Mouse (Mus musculus) left cerebral cortex, postnatal 36 days (tissue): ENCODE results near the gene Zfp61. TPM values are rescaled to one million over a fixed set of nuclear protein-coding genes. Genes with fewer than 3 reads are reported as not detected.

ENCODE experiments used
- DNase-seq, 2 experiments: peaks; one replicate each; pipeline ENCODE4 v3.0.0; 2021 to 2022; ENCODE audit warnings: low spot score in 2 of 2, mixed read lengths in 1 of 2
- intact Hi-C: fragments of 180-260 bp; cut with DNase I; formaldehyde crosslinking; loops from one replicate; pipeline ENCODE4 v1.15.1; 2025
- microRNA-seq: library from miRNA; unstranded; fragments of <30 nt; microRNA quantifications from one replicate; pipeline ENCODE4 v1.2.0, GENCODE M21; 2022
- total RNA-seq, 2 experiments: library from RNA; stranded (reverse); gene quantifications; 2 replicates each; pipeline ENCODE4 v1.2.3; 2021

Gene Zfp61
- total RNA-seq, 2 experiments from 2014 or later = 21.9 to 23.9 TPM

DNA sequence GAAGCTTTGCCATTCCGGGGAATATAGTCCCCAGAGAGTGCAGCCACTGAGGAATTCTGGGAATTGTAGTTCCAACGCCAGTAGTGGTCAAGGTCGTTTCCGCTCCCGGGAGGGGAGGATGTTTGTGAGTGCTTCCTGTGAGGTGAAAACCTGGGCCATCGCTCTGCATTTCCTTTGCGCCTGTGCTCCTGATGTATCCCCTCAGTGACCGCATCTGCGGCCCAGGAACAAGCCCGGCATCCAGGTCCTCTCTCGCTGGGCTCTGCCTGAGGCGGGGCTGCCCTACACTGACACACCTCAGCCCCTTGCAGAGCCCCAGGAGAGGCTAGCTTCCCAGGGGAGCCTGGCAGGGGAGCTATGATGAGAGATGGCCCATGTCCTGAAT lies 30.8 kb downstream of the Zfp61 start, which contains the start of gene Zfp93:
TSS of gene Zfp93 (plus strand) at position 133 of the 385 bp plus-strand sequence.
- intact Hi-C loops = no loop called here
- peak; percentile 79 to 80 for DNase-seq

DNA sequence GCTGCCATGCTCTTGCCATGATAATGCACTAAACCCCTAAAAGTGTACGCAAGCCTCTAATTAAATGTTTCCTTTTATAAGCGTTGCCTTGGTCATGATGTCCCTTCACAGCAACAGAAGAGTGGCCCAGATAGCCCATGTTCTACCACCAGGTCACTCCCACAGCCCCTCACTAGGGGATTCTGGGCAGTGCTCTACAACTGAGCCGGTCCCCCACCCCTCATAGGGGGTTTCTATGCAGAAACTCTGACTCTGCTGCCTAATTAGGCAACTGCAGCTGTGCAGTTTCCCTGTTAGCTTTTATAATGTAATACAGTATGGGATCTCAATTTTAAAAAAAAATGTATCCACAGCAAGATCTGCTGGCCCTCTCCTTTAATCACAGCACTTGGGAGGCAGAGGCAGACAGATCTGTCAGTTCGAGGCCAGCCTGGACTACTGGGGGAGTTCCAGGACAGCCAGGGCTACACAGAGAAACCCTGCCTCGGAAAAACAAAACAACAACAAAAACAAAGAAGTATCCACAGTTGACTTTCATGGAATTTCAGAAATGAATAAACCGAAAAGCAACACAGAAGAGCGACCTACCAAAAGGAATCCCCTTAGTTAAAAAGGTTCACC lies 31.3 kb downstream of the Zfp61 start:
- intact Hi-C loops = no loop called here

DNA sequence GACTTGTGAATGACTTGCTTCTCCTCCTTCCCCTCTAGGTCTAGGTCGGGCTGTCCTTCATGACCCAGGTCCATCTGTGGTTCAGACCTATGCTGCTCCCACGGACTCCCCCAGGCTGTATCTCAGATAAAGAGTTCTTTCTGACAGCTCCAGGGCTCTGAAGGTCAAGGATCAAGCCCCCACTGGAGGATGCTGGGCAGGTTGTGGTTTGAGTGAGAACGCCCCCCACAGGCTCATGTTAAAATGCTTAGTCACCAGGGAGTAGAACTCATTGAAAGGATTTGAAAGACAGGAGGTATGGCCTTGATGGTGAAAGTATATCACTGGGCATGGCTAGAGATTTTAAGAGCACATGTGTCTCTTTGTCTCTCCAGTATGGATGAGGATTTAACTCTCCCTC lies 31.8 kb downstream of the Zfp61 start:
- intact Hi-C loops = no loop called here
- DNase-seq = no peak

More for the DNA sequence above, 31.3 kb downstream of the Zfp61 start:
- no peak for DNase-seq

DNA sequence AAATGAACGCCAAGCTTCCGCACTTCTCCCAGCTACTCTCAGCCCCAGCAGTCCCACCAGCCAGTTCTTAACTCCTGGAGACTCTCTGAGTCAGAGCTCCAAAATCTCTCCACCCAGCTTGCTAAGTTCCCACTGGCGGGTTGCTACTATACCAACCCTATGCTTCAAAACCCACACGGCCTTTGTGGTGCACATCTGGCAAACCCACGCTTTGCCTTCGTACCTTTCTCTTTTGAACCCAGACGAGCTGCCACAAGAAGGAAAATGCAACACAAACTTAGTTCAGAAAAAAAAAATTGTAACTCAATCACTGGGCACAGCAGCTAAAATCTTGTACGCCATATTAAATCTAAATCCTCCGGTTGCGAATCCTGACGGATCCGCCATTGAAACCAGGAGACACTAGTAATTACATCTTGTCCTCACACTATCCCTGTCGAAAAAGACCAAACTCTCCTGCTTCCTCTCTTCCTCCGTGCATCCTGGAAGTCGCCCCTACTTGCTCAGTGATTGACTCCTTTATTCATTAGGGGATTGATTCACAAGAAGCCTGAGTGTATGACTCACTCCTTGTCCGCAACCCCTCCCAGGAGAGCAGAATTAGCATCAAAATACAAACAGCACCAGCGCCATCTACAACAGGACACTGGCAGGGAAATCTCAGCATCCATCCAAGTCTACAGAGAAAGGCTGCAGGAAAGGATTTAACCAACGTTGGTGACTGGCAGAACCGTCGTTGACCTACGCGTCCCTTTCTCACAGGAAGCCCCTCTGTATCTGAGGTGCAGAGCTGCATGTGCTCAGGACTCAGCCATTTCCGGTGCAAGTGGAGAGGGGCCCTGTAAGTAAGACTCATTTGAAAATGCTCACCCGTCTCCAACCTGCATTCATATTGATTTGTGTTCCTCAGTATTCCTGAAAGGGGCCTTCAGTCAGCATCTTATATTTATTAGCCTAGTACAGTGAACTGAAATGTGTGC lies 32.6 kb downstream of the Zfp61 start:
- no peak for DNase-seq
- intact Hi-C loops = no loop called here

DNA sequence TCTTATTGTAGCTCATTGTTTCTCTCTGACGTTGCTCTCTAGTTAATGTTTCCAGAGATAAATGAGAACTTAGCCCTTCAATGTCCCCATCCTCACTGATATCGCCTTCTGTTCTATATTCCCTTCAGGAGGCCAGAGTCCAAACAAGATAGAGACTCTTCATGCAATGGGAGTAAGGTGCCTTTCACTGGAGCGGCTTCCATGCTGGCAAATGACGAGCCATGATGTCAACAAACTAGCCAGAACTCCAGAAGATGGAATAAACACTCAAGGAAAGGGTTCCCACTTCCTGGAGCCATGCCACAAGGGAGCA lies 41.1 kb downstream of the Zfp61 start:
- intact Hi-C loops = no loop called here
- DNase-seq = no peak

DNA sequence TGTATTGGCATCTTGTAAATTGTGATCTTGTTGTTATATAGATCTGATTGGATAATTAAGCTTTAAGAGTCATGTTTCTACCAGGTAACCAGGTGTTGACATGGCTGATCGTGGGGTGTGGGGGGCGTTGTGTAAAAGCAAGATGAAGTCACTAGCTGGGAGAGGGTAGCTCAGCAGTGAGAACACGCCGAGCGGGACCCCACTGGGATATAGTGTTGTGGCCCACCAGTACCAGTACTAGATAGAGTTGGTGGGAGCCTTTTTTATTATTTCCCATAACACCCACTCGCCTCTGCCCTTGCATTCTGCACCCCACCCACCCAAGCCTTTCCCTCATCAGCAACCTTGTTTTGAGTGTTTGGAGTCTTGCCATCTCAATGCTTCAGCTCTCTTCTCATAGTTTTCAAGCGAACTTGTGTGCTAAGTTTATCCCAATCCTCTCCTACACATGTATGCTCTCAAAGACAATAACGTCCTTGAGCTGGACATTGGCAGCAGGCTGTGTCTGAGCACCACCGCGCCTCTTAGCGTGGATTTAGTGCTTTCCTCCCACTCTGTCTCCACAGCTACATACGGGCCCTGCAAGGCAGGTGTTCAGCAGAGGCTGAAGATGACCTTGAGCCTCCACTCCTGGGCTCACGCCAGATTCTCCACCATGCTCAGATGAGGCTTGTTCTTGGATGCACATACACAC lies 41.6 kb downstream of the Zfp61 start:
- intact Hi-C loops = no loop called here
- no peak for DNase-seq

DNA sequence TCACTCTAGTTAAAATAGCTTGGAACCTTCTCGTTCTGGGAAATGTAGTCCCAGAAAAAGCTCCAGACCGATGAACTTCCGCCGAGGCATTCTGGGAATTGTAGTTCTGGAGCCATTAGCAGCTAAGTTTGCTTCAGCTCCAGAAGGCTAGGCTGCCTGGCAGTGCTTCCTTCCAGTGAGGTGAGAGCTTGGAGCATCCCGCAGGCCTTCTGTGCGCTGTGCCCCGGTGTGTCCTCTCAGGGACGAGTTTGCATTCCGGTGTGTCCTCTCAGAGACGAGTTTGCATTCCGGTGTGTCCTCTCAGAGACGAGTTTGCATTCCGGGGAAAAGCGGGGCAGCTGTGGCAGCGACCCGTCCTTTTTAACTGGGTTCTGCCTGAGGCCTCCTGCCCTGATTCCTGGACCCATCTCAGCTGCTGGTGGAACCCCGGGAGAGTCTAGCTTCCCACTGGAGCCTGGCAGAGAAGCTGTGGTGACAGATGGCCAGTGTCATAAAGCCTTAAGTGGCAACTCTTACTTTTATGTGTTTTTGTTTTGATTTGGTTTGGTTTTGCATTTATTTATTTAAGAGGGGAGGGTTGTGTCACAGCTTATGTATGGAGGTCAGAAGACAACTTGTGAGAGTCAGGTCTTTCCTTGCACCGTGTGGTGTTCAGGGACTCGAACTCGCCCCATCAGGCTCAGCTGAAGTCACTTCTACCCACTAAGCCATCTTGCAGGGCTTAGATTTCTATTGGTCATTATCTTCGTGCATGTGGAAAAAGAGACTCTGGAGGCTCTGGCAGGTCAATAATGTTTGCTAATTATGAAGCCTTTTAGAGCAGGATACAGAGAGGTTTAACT lies 46.2 kb downstream of the Zfp61 start, which contains the start of gene Zfp108:
TSS of gene Zfp108 (plus strand) at position 162 of the 842 bp plus-strand sequence.
- DNase-seq = peak; percentile 84
- intact Hi-C loops = loop anchor here (2.0 to 5.0 kb wide), 3 partner anchors 18 to 123 kb away; partner anchors contain the start of genes Zfp109 and Zfp235

DNA sequence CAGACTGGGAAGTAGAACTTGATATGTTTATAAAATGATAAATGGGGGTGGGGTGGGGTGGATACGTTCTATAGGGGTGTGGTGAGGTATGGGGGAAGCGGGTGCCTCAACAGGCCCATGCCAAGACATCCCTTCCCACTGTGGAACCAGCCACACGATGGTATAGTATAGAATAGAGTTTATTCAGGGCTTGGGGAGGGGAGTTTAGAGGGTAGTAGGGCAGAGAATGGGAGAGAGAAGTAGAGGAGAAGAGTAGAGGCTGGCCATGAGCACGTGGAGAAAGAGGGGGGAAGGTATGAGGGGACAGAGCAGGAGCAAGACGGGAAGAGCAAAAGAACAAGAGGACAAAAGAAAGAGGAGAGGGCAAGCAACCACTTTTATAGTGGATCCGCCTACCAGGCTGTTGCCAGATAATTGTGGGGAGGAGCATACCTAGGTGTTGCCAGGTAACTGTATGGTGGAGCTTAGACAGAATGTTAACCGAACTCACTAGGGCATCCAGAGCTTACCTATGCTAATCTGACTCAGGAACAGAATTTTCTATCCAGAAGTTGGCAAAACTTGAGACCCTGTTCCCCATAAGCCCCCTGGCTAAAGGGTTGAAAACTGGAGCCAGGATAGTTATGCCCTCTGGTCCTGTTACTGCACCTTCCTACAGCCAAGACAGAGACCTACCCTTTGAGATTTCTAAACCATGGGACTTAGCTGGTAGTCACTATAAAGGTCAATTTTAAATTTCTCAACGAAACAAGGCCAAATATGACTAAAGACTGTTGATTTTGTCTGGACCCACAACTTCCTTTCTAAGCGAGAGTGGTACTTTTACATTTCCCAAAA lies 47.0 kb downstream of the Zfp61 start:
- DNase-seq = no peak
- intact Hi-C loops = loop anchor here (2.0 to 5.0 kb wide), 3 partner anchors 17 to 122 kb away; partner anchors contain the start of genes Zfp109 and Zfp235

Small RNA genes lying within 50 kb of the gene (microRNA-seq; reads per million reads assigned to microRNA genes)
- not detected for gene Gm27592

Other genes starting within 250 kb of the Zfp61 start
- not detected for gene Vmn1r183, start 248.0 kb downstream of the Zfp61 start, total RNA-seq
- gene Zfp180, start 219.3 kb downstream of the Zfp61 start, total RNA-seq = 10 to 100 TPM; 42.8 to 54.9 TPM
- 10 to 100 TPM in 1 of 2 experiments, 1 to 10 TPM in 1; 8.9 to 13.0 TPM for gene Zfp112, start 188.9 kb downstream of the Zfp61 start, total RNA-seq
- 10 to 100 TPM; 20.5 to 23.5 TPM for gene Zfp235, start 167.1 kb downstream of the Zfp61 start, total RNA-seq
- gene Zfp114, start 126.2 kb downstream of the Zfp61 start, total RNA-seq = 1 to 10 TPM; 3.3 to 4.3 TPM
- 10 to 100 TPM; 11.2 to 11.9 TPM for gene Zfp111, start 89.8 kb downstream of the Zfp61 start, total RNA-seq
- gene Zfp109, start 63.7 kb downstream of the Zfp61 start, total RNA-seq = 10 to 100 TPM in 1 of 2 experiments, 1 to 10 TPM in 1; 8.6 to 10.8 TPM
- 1 to 10 TPM; 7.8 to 9.1 TPM for gene Zfp108, start 46.4 kb downstream of the Zfp61 start, total RNA-seq
- gene Zfp93, start 30.8 kb downstream of the Zfp61 start, total RNA-seq = 10 to 100 TPM; 11.8 to 12.6 TPM
- 10 to 100 TPM; 13.2 to 16.2 TPM for gene Zfp94, start 15.4 kb upstream of the Zfp61 start, total RNA-seq
- gene Tescl, start 32.7 kb upstream of the Zfp61 start, total RNA-seq = not detected
- gene Lypd5, start 48.0 kb upstream of the Zfp61 start, total RNA-seq = not detected
- gene Kcnn4, start 69.0 kb upstream of the Zfp61 start, total RNA-seq = under 1 TPM; 0.42 to 0.77 TPM
- gene Smg9, start 98.4 kb upstream of the Zfp61 start, total RNA-seq = 10 to 100 TPM; 39.6 to 51.1 TPM
- gene Irgc1, start 151.1 kb upstream of the Zfp61 start, total RNA-seq = under 1 TPM; 0.42 to 0.72 TPM
- 1 to 10 TPM in 1 of 2 experiments, under 1 TPM in 1; 0.91 to 1.7 TPM for gene Plaur, start 161.3 kb upstream of the Zfp61 start, total RNA-seq
- gene Cadm4, start 180.8 kb upstream of the Zfp61 start, total RNA-seq = 100 to 1,000 TPM; 235 to 307 TPM
- gene Zfp428, start 205.8 kb upstream of the Zfp61 start, total RNA-seq = 10 to 100 TPM; 47.9 to 49.4 TPM
- gene AC161166.1, start 211.2 kb upstream of the Zfp61 start, total RNA-seq = not detected
- gene Irgq, start 229.5 kb upstream of the Zfp61 start, total RNA-seq = 10 to 100 TPM; 80.8 to 89.2 TPM
- not detected for gene Pinlyp, start 244.9 kb upstream of the Zfp61 start, total RNA-seq
- gene Xrcc1, start 245.1 kb upstream of the Zfp61 start, total RNA-seq = 10 to 100 TPM; 29.8 to 41.4 TPM